Mouse (Mus musculus) ES-CJ7 (cell line): ENCODE measurements around the gene Rmnd1.
"Not testable (repeated sequence)": the region's sequence is repeated elsewhere in the genome, so short reads cannot be mapped to it uniquely, and the experiment has no call there.

Source experiments
- DNase-seq: peaks from one replicate; pipeline ENCODE4 v3.0.0; 2011; ENCODE audit warnings: low read depth, low spot score

The Rmnd1 gene

DNA sequence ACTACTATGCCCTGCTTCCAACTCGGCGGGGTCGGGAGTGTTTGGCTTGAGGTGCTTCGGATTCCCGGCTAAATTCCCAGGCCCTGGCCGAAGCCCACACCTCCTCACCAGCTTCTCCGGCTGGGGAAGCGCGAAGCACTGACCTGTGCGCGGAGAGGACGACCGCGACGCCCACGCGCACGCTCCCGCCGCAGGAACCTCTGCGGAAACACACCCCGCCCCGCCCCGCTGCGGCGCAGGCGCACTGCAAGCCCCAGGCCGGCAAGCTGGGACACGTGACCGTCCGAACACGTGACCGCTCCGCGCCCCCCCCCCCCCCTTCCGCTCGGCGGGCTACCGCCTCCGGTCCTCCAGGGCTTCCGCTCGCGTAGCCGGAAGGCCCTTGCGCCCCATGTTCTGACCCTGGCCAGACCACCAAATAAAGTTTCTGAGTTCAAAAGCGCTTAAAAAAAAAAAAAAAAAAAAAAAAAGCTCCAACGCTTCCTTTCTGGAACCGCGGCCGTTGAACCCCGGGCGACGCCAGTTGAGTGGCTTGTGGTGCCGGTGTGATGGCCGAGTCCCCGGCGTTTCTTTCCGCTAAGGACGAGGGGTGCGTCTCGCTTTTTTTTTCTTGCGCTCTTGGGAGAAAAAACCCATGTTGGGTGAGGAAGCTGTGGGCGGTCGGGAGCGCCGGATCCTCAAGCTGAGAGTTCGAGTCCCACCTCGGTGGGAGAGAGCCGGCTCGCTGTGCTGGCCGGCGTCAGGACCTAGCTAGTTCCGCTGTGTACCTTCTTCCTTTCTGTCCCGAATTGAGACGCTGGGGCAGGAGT, at the start of gene Rmnd1, which contains the start of gene Armt1:
Gene Rmnd1, minus strand, starts transcription at position 266 of the 809 bp plus-strand sequence.
Gene Armt1, plus strand, starts transcription at position 345 of the 809 bp plus-strand sequence.
- peak; percentile 96 for DNase-seq

DNA sequence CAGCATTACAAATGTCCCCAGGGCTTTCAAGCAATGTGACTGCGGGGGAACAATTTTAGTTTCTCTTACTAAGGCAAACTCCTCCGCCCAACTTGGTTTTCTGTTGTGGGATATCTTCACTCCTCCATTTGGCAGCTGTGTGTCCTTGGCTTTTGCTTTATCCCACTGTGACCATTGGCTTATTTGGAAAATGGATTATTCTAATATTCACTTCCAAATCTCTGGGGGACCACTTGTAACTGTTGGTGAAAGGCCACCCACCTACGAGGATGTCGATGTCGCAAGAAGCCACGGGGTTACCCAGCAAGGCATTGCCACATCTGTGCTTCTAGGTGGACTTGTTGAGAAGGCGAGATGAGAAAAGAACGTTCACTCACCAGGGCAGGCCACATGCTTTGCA, 49.5 kb upstream of the Rmnd1 start:
- no peak for DNase-seq

DNA sequence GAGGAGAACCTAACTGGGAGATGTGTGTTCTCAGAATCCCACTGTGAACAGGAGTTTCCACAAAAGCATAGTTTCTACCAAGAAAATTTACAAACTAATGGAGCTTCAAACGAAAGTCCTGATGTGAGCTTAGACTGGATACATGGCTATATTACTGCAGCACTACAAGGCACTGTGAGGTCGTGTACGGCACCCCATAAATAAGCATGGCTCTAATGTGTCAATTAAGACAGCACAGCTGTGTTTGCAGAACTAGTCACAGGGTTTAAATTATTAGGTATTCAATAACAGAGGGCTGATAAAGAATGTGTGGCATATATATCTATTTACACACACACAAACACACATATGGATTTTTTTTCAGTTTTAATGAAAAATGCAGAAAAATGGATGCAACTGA, 48.7 kb upstream of the Rmnd1 start:
- no peak for DNase-seq

DNA sequence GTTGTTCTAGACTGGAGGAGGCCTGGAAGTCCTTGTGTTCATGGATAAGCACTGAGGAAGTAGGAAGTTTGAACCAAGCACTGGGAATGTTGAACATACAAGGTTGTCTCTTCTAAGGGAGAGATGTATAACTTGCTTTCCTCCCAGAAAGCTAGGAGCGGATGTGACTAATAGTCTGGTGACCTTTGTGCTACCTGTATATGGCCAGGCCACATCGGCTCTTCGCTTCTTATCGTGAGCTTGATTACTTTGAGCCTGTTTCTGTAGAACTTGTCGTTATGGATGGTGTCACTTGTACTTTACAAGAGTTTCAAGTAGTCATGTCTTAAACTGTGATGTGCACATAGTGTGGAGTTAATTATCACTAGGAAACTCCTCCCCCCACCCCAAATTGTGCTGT, 44.4 kb upstream of the Rmnd1 start:
- DNase-seq = no peak

DNA sequence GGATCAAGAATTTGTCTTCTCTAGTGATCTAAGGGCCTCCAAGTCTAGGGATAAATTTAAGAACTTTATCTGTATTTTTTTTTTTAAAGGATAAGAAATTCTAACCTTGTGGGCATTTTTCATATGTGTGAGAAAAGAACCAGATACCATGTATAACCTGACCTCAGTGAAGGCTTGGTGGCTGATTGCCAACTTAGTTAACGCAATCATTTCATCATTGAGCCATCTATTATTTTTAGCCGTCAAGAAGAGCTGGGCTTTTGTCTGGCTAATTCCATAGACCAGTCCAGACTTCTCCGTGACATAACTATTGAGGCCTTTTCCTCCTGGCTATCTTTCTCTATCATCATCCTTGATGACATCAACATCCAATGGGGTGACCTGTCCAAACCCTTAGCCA, 43.2 kb upstream of the Rmnd1 start:
- DNase-seq = no peak

DNA sequence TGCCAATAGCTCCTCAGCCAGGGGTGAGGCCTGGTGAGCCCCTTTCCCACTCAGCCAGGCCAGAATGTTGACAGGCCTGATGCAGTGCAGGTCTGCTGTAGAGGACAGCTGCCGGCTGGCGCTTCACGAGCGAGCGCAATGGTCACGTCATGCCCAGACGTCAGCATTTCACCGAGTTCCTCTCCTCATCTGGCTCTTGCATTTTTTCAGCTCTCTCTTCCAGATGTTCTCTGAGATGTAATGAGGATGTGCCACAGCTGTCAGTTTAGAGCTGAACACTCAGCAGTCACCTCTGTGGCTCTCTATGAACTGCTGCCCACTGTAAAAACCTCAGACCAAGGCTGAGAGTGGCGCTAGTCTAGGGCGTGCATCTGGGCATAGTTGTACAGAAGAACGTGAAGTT, 41.4 kb upstream of the Rmnd1 start:
- DNase-seq = no peak

DNA sequence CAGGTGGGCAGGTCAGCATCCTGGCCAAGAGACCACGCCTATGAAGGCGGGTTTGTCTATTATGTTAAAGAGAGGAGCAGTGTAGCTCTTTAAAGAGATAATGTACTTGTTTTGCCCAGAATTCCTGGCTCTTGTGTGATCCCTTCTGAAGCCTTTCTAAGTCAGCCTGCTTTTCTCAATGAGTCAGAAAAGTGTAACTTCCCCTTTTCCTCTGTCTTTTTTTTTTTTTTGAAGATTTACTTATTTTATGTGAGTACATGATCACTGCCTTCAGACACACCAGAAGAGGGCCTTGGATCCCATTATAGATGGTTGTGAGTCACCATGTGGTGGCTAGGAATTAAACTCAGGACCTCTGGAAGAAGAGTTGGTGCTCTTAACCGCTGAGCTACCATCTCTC, 37.2 kb upstream of the Rmnd1 start:
- DNase-seq = no peak

DNA sequence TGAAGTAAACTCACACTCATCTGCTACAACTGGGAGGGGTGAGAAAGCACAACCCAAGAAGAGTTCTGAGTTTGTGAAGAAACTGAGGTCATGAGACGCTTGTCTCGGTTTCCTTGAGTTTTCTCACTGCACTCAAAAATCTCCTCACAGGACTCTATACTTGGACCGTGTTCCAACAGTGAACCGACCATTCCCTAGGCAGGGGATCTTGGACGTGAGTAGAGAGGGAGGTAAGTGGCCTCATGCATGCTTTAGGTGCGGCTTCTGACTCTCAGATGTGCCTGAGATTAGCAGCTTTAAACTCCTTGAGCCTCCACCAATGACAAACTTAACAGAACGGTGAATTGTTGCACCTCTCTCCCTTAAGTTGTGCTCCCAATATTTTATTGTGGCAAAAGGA, 33.6 kb upstream of the Rmnd1 start:
- no peak for DNase-seq

DNA sequence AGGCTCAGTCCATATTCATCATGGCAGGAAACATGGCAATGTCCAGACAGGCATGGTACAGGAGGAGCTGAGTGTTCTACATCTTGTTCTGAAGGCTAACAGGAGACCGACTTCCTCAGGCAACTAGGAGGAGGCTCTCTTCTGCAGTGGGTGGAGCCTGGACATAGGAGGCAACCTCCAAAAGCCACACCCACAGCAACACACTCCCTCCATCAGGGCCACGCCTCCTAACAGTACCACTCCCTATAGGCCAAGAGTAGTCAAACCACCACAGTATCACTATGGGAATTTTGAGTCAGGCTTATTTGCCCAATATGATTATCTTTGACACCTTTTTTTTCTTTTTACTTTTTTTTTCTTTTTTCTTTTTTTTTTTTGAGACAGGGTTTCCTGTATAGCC, 28.0 kb upstream of the Rmnd1 start:
- DNase-seq = peak; percentile 64

DNA sequence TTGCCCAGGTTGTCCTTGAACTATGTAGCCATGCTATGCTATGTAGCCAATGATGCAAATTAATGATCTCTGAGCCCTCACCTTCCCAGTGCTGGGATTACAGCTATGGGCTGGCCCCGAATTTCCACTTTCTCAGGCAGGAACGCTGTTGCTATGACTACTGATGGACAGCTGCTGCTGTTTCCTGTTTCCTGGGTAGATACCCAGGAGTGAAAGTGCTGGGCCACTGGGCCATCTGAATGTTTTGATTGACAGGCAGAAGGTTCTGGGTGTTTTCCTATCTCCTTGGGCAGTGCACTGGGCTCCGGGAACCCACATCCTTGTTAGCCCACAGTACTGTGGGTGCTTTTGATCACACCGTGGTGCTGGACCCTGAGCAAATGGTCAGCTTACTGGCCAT, 24.2 kb upstream of the Rmnd1 start:
- DNase-seq = no peak

DNA sequence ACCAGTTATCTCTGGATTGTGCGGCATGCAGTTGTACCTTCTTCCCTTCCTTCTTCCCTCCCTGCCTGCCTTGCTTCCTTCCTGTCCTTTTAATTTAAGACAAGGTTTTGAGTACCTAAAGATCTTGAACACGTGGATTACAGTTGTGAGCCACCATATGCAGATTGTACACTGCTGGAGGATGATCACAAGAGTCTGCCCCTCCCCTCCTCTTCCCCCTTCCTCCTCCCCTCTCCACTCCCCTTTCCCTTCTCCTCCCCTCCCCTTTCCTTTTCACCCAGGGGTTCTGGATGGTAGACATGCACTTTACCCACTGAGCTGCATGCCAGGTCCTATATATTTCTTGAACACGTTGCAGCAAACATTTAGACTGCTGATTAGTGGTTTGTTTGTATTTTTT, 3.2 kb upstream of the Rmnd1 start:
- DNase-seq = peak; percentile 48

DNA sequence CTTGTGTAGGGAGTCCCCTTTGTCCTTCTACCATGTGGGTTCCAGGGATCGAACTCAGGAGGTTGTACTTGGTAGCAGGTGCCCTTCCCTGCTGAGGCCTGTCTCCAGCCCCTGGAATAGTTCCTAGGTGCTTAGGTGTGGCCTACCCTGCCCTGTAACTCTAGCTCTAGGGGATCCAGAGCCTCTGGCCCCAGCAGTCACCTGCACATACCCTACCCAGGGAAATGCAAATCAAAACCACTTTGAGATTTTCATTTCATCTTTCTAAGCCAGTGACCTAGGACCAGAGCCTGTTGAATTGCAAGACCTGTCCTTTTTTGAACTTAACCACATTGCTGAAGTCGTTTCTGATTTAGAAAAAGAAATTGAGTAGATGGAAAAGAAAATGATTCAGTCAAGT, 1.7 kb upstream of the Rmnd1 start:
- not testable (repeated sequence) for DNase-seq

DNA sequence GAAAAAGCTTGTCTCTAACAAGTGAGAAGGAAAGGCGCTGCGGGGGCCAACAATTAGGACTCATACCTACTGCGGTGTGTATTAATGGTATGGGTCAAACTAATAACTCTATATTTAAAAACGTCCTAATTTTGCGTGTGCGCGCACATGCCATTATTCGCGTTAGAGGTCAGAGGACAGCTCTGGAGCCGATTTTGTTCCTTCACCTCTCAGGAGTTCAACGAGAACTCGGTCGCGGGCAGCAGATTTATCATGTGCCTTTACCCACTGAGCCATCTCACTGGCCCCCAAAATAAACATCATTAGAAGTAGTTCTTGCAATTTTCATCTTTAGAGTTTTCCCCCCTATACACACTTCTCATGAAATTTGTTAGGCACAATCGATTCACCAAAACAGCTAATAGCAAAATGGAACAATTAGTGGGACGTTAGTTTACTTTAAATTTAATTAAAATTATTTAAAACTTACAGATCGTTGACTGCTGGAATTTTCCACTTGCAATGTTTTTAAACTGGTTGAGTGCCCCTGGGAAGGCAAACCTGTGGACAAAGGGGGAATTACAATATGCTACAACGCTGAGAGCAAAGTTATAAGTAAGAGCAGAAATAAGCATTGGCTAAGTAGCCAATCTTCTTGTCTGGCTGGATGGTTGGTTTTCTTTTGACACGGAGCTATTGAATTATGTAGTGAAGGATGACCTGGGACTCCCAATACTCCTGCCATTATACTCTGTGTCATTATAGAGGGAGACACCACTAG, 988 bp upstream of the Rmnd1 start:
- no peak for DNase-seq

DNA sequence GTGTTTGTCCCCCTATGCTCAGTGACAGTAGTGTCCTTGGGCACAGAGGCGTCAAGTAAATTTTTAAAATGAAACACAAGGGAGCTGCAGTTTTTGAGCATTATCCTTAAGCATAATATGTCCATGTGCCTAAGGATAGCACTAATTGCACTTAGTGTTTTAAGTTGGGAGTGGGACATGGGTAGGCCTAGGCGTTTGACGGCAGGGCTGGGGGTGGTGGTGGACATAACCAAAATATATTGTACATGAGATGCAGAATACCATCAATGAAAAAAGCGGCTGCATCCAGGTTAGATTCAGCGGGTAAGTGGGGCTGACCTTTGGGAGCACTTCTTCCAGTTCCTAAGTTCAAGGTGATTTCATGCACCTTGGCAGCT, 454 bp downstream of the Rmnd1 start:
- DNase-seq = no peak

DNA sequence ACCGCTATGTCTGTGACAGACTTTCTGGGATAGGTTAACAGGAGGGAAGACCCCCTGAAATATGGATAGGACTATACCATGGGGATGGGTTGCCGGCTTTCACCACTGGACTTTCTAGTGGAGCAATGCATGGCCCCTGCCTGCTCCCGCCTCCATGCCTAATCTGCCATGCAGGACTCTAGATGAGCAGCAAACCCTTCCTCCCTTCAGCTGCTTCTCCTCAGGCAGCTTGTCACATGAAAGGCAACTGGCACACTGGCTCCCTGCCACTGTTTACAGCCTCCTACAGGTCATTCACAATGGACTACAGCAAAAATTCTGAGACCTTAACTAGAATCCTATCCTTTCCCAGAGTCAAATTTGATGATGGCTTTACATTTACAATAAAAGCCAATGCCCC, 1.4 kb downstream of the Rmnd1 start:
- DNase-seq = no peak

DNA sequence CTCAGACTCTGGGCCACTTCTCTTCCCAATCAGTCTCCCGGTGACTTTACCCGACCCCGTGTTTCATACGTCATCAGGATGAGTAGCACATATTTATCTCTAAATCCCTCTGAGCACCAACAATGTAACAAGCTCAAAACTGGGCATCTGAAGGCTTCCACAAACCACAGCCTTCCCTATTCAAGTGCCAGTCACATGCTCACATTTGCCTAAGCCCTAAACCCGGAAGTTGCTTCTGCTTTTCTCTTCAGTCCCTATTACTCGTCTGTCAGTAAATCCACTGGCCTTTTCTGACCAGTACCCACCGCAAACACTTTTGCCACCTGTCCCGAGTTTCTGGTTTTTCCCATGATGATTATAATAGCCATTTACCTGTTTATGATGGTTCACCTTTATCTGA, 1.8 kb downstream of the Rmnd1 start:
- no peak for DNase-seq

DNA sequence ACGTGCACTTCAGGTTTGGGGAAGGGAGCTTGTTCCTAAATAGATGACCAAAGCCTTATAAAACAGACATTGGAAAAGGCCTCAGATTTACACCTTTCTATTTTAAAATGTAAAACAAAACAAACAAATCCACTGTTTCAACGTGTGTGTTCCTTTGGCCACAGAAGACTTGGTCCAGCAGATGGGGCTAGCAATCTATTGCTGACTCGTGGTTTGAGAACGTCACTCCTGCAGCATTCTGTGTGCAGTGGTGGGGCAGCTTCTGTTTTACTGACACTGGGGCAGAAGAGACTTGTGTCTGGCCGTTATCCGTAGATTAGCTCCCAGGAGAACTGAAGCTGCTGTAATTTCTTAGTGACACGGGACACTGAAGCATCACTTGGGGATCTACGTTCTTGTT, 6.9 kb downstream of the Rmnd1 start:
- no peak for DNase-seq

DNA sequence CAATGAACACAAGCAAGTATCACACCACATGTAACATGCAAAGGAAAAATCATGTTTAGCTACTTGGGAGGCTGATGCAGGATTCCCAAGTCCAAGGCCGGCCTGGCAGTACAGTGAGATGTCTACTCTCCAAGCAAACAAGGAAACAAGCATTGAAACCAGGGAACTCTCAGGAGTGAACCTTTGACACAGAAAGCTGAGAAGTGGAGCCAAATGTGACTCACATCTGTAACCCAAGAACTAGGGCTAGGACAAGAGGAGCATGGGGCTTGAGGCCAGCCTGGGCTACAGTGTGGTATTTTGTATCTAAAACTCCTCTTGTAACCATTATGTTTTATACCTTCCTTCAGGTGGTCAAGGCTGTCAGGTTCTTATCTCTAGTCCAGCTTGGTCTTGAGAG, 25.0 kb downstream of the Rmnd1 start:
- no peak for DNase-seq

DNA sequence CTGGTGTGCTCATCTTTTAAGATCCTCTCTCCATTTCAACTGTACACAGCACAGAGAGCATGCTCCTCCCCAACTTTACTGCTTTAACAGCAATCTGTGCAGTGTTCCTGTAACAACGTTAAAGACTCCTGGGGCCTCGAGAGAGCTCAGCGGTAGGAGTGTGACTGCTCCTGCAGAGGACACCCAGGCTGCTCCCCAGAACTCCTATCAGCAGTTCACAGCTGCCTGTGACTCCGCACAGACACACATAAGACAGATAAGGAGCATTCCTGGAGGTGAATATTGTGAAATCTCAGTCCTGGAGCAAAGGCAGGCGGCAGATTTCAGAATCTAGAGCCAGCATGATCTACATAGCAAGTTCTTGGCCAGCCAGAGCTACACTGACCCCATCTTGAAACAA, 26.7 kb downstream of the Rmnd1 start:
- no peak for DNase-seq

DNA sequence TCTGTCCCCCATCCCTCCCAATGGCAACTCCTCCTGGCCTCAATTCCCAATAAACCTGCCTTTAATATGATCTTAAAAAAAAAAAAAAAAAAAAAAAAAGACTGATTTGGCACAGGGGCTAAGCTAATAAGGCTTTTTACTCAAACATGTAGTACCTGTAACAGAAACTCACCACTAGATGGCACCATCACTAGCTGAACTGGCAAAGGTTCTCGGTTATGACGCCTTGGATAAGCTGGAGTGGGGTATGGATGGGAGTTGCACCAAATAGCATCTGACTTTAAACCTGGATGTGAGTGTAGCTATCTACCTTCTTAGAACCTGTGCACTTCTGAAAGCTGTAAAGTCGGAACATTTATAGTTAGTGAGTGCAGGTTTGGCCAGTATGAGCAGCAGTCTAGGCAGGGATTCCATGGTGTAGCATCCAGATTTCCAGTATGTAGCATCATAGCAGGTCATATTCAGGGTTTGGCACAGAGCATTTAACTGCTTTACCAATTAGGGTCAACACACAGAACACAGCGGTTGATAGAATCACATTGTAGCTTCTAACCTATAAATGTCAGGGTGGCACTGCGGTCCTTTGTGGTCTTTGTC, 27.2 kb downstream of the Rmnd1 start:
- peak; percentile 79 for DNase-seq

DNA sequence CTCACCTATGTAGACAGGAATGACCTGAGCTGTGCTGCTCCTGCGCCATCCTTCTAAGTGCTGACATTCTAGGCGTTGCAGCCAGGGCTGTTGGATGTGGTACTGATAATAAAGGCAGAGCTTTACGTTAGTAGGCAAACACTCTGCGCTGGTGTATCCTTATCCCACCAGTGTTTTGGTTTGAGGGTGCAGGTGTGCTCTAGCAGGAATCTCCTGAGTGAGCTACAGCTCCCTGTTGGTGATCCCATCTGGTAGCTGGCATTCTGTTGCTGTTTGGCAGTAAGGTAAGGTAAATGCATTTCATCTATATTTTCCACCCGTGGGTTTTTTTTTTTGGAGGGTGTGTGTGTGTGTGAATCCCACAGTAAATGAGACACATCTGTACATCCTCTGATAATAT, 34.1 kb downstream of the Rmnd1 start:
- no peak for DNase-seq

DNA sequence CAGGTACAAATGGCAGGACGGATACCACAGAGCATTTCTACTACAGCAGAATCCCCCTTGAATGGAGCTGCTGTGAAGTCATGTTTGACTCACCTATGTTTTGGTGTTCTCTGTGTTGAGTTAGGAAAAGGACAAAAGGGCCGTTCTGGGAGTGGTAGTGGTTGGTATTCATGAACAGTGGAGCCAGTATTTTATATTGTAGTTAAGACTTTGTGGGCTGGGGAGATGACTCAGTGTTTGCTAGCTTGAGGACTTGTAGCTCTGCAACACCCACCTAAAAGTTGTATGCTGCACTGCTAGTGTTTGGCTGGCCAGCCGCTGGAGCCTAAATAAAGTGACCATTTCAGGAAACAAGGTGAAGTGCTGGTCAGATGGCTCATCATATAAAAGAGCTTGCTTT, 36.9 kb downstream of the Rmnd1 start:
- no peak for DNase-seq

DNA sequence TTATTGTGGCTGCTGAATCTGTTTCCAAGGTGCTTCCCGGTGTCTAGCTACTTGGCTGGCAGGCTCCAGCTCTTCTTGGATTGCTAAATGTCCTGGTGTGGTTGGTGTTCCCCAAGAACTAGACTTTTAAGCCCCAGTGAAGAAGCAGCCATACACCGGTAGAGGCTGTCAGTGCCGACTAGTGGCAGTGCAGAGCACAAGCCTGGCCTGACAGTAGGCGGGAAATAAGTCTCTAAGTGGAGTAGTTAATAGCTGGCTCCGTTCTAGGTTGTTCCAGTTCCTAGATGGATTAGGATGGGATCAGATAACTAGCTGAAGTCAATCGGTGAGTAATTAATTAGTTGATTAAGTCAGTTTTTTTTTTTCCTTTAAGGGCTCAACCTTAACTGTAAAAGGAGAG, 40.3 kb downstream of the Rmnd1 start:
- peak; percentile 71 for DNase-seq
